Mouse (Mus musculus) brain, adult 2 months (tissue): ENCODE data around the gene Tcam1.

ENCODE experiments used
- DNase-seq: peaks from one replicate; pipeline ENCODE4 v3.0.0; 2011; ENCODE audit warnings: low read depth, low spot score

Gene Tcam1

GRCm38 (mm10) chr11:106318406-106319366 is 42.2 kb downstream of the Tcam1 start:
- DNase-seq: peak; percentile 51

GRCm38 (mm10) chr11:106324858-106325257 is 48.4 kb downstream of the Tcam1 start:
- no peak for DNase-seq

- DNase-seq: peak; percentile 76
Observed at GRCm38 (mm10) chr11:106325566-106326206, 49.2 kb downstream of the Tcam1 start.

GRCm38 (mm10) chr11:106326475-106326874 is 50.0 kb downstream of the Tcam1 start:
- DNase-seq: no peak

- DNase-seq: no peak
Observed at GRCm38 (mm10) chr11:106328521-106328920, 52.0 kb downstream of the Tcam1 start.

- no peak for DNase-seq
Observed at GRCm38 (mm10) chr11:106329128-106329527, 52.7 kb downstream of the Tcam1 start.

- peak; percentile 73 for DNase-seq
Observed at GRCm38 (mm10) chr11:106329682-106330081, 53.2 kb downstream of the Tcam1 start.

GRCm38 (mm10) chr11:106332458-106332857 is 56.0 kb downstream of the Tcam1 start:
- peak; percentile 25 for DNase-seq

GRCm38 (mm10) chr11:106334066-106334465 is 57.6 kb downstream of the Tcam1 start:
- DNase-seq: no peak

GRCm38 (mm10) chr11:106338029-106338428 is 61.6 kb downstream of the Tcam1 start:
- no peak for DNase-seq
